Mouse (Mus musculus): ENCODE measurements around the gene Zpr1.

The Zpr1 gene

DNA sequence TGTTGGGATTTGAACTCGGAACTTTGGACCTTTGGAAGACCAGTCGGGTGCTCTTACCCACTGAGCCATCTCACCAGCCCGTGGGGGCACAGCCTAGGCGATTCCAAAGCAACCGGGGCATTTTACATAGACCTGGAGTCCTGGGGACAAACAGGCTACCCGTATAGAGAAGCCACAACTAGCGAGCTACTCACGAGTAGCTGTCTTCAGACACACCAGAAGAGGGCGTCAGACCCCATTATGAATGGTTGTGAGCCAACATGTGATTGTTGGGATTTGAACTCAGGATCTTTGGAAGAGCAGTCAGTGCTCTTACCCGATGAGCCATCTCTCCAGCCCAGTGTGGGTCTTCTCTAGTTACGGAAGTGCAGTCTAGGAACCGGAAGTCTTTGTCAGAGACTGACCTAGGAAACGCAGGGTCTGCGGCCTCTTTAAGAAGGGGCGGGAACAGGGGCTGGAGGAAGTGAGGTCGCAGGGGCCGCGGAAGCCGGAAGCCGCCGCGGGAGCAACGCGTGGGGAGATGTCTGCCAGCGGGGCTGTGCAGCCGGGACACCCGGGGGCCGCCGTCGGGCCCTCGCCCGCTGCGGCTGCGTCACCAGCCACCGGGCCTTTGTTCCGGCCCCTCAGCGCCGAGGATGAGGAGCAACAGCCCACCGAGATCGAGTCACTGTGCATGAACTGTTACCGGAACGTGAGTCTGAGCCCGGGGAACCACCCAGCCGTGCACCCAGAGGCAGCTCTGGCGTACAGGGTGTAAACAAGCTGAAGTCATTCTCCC is at the start of gene Zpr1:
Gene Zpr1, plus strand, starts transcription at position 388 of the 778 bp plus-strand sequence.
- DNase-seq = peak; percentile 93

DNA sequence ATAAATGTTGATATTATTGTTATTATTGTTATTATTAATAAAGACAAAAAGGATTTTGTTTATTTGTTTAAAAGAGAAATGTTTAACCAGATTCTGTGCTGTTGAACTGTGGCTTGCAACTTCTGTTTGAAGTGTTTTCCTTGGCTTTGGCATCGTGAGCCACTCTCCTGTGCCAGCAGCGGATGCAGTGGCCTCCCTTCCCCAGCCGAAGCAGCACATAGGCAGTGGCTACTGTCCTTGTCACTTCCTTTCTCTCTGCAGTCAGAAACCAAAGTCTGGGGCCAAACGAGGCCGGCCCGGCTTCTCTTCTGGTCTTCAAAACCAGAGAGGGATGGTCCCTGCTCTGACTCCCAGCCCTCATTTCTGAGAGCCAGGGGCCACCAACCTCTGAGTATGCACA is 49.8 kb upstream of the Zpr1 start:
- DNase-seq = no peak

DNA sequence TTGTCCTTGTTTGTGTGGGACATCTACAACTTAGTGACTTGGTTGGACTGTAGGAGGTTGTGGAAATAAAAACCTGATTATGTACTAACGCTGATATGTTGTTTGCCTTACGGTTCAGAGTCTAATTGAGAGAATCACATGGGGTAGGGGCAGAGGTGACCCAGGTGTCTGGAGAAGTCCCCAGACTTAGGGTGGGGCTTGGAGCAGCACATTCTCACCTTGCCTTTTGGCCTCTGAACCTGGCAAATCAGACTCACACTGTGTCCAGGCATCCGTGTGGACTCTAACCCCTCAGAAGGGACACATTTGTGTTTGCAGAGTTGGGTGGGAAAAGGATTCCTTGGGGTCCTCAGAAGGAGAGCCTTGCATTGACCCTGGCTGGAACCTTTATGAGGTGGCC is 48.8 kb upstream of the Zpr1 start:
- DNase-seq = no peak

DNA sequence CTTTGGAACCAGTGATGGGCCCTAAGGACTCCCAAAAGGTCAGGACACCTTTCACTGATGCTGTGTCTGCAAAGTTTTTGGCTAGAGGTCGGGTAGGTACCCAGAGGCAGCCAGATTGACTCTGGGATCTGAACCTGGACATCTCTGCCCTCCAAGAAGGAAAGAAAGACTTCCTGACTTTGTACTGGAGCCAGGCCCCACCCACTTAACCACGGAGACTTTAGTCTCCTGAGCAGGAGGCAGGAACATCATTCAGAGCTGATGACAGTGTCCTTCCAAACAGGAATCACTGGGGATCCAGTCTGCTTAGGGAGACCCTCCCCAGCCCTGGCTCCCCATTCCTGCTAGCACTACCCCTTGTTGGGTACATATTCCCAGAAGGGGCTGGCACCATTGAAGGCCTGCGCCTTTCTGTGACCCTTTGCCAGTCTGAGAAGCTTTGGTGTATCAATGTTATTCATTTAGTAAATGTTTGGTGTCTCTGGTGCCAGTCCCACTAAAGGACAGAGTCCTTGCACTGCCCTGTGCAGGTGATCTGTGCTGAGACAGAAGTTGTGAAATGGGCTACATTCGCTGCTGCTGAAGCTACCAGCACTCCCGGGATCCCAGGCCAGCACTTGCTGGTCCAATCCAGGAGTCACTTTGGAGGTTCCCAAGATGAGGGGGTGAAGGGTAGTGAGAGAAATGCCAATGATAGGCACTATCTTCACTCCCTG is 47.8 kb upstream of the Zpr1 start:
- DNase-seq = no peak

DNA sequence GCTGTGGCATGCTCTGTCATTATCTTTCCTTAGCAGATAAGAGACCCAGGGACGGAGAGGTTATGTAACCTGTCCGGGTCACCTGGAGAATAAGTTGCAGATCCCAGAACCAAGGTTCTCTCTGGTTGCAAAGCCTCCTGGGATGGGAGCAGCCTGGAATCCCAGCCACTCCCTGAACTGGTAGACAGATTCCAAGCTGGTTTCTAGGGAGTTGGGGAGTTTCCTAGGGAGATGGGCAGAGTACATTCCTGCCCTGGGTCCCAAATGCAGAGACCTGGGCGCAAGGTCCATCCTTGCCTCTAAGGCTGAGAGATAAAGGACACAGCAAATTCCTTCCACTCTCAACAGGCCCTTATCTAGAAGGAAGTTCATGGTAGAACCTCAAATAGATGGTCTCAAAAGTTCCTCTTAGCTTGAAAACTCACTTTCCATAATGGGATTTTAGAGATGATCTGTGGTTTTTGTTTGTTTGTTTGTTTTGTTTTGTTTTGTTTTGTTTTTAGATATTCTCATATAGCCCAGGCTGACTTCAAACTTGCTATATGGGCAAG is 45.7 kb upstream of the Zpr1 start:
- no peak for DNase-seq

DNA sequence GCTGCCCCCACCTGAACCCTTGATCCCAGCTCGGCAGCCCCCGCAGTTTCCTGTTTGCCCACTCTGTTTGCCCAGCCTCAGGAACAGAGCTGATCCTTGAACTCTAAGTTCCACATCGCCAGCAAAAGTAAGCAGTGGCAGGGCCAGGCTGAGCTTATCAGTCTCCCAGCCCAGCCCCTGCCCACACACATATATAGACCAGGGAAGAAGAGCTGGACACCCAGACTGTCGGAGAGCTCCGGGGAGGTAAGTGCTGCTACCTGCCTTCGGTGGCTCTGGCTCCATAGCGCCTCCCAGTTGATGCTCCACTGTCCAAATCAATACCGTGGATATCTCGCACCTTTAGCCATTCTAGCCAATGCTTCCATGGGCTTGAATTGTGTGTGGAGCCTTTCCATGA is 44.4 kb upstream of the Zpr1 start, which contains the start of gene Apoa1:
Gene Apoa1, plus strand, starts transcription at position 90 of the 400 bp plus-strand sequence.
- no peak for DNase-seq

DNA sequence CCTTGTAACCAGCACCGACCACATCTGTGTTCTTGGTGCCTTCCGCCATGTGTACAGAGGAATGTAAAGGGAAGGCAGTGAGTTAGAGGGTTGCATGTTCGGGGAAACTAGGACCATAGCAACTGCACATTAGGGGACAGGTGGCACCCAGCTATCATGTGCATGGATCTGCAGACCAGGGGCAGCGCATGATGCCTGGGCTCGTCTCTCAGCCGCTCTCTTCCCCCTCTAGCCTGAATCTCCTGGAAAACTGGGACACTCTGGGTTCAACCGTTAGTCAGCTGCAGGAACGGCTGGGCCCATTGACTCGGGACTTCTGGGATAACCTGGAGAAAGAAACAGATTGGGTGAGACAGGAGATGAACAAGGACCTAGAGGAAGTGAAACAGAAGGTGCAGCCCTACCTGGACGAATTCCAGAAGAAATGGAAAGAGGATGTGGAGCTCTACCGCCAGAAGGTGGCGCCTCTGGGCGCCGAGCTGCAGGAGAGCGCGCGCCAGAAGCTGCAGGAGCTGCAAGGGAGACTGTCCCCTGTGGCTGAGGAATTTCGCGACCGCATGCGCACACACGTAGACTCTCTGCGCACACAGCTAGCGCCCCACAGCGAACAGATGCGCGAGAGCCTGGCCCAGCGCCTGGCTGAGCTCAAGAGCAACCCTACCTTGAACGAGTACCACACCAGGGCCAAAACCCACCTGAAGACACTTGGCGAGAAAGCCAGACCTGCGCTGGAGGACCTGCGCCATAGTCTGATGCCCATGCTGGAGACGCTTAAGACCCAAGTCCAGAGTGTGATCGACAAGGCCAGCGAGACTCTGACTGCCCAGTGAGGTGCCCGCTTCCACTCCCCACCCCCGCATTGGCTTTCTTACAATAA is 43.1 kb upstream of the Zpr1 start:
- peak; percentile 95 for DNase-seq

DNA sequence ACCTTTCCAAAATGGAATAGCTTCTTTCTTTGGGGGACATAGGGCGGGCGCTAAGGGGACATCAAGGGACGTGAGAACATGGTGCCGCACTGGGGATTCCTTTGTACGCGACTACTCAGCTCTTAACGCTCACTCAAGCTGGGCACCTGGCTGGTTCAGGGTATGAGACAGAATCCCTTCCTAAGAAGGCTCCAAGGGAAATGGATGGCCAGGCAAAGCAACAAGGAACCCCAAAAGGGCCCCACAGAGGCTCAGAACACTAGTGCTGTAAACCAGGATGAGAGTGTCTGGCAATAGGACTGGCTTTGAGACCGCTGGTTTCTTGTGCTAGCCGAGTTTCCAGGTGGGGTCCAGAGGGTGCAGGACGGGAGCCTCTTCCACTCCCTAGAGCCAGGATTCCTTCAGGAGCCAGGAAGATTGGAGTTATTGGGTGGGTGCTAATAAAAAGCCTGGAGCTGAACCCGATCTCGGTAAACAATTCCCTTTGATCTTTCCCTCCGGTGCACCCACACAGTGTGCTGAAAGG is 42.4 kb upstream of the Zpr1 start:
- DNase-seq = no peak

DNA sequence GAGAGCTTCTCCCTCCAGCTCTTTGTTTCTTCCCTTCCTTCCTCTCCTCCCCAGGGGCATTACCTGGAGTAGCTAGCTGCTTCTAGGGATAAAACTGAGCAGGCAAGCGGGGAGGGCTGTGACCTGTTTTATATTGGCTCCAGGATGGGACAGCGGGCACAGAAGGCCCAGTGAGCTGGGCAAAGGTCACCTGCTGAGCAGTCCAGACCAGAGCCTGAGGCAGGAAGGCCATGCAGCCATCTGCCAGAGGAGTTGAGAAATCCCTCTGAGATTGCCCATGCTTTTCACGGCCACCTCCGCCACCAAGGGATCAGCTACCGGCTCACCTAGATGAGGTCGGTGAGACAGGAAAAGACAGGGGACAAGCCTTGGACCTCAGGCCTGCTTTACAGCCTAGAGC is 37.7 kb upstream of the Zpr1 start:
- no peak for DNase-seq

DNA sequence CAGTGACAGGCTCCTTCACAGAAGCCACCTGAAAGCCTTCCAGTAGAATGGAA is 37.4 kb upstream of the Zpr1 start, which contains the start of gene Apoc3:
Gene Apoc3, minus strand, starts transcription at position 41 of the 53 bp plus-strand sequence.
- DNase-seq = no peak

DNA sequence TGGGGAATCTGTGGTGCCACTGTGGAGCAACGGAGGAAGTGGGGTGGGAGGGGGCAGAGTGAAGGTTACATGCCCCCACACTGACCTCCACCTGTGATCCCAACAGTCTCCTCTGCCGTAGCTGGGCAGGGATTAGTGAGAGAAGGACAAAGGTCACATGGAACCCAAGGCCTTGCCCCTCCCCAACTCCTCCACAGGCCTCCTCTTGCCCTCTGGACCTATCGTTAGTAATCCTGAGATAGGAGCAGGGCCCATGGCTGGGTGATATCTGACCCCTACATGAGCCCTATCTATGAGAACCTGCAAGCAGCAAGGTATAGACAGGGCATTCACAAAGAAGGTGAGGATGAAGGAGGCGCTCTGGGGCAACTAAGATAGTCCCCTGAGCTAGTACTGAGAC is 37.2 kb upstream of the Zpr1 start:
- no peak for DNase-seq

DNA sequence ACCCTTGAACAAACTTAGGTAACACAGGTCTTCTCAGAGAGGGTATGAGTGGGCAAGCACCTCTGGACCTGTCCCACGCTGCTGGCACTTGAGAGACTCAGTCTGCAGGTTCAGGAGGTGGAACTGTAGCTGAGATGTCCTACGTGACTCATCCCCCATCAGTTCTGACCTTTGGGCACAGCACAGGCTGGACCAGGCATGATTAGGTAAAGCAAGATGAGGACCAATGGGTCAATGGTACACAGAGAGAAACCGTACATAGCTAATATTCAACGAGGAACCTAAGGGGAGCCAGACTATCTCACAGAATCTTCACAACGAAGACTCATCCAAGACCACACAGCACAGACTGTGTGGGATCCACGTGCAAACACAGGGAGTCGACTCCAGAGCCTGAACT is 34.0 kb upstream of the Zpr1 start:
- no peak for DNase-seq

DNA sequence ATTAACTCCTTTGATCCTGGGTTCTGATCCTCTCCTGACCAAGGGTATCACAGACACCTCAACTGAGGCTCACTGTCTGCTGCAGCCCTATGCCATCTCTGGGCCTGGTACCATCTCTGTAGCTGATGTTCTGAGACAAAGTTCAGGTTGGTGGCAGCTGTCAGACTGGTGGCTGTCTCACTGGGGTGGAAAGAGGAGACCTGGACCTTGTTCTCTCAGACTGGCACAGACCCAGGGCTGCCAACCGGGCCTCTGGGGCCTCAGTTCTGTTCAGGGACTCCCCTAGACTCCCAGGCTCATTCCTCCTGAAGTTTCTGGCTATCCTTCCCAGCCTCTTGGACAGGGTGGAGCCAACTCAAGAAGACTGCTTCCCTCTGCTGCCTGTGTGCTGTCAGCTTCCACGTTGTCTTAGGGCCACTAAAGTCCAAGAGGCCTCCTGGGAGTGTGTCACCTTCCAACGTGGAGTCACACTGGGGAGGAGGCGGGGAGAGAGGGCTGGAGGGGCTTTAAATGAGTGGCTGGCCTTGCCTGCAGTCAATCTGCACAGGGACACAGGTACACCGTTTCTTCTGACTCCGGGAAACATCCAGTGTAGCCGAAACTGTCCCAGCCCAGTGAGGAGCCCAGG is 32.2 kb upstream of the Zpr1 start, which contains the start of gene Apoa4:
Gene Apoa4, plus strand, starts transcription at position 171 of the 628 bp plus-strand sequence.
- DNase-seq = no peak

DNA sequence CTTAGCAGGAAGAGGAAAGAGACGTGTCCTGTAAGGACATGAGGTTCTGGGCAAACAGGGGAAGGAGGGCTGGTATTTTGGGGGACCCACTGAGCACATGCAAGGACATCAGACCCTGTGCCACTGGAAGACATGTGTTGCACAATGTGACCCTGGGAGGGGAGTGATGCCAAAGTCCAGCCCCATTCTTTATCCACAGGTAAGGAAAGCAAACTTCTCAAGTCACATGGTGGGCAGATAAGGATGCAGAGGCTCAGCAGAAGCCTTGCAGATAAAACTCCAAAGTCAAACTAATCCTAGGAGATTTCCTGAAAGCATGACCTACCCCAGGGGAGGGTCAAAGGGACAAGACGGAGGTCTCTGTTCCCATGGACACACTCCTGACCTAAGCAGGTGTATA is 31.0 kb upstream of the Zpr1 start:
- DNase-seq = no peak

DNA sequence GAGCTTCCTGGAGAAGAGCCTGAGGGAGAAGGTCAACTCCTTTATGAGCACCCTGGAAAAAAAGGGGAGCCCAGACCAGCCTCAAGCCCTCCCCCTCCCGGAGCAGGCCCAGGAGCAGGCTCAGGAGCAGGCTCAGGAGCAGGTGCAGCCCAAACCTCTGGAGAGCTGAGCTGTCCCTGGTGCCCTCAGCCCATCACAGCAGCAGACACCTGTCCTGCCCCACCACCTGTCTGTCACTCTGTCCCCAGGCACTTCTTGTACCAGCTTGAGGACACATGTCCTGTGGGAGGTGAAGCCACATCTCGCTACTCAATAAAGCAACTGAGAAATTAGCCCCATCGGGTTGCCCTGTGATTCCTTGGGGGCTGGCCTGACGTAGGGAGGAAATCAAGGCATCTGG is 29.7 kb upstream of the Zpr1 start:
- no peak for DNase-seq

DNA sequence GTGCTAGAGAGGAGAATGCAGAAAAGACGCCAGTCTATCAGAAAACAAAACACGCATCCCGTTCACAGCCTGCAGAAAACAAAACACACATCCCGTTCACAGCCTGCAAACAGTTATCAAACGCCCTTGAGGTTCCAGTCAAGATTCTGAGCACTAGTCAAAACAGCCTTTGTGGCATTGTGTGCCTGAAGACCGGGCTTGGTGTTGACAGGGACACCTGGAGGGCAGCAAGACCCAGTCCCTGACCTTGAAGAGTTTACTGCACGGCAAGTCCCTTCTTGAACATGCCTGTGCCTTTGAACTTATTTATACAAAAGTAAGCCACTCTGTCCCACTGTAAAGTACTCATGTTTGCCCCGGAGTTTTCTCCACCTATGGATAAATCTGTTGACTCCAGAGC is 29.3 kb upstream of the Zpr1 start:
- no peak for DNase-seq

DNA sequence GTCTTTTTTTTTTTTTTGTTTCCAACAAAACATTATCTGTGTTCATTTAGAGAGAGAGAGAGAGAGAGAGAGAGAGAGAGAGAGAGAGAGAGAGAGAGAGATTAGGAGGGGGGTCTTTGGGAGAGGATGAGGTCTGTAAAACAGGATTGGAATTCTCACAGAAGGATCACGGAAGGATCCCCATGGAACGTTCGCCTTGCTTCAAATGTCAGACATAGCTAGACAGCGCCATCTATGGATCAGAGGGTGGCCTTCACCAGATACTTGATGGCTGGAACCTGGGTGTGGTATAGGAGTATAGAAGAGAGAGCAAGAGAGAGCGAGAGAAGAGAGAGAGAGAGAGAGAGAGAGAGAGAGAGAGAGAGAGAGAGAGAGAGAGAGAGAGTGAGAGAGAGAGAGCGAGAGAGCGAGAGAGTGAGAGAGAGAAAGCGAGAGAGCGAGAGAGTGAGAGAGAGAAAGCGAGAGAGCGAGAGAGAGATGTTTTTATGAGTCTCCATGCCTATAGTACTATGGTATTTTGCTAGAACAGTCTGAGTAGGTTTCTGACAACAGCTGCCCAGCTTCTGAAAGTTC is 26.0 kb upstream of the Zpr1 start:
- DNase-seq = peak; percentile 70

DNA sequence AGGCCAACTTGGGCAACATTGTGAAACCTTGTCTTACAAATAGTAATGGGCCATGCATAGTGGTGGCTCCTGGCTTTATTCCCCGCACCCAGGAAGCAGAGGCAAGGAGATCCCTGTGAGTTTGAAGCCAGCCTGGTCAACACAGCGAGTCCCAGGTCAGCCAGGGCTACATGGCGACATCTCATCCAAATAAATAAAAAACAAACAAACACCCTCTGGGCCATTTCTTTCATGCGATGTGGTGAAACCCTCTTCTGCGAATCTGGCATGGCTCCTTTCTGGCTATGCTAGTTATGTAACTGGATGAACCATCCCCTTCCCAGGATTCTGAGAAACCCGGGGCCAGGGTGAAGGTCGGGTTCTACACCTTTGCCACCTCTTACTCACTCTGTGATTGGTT is 16.7 kb upstream of the Zpr1 start:
- DNase-seq = no peak

DNA sequence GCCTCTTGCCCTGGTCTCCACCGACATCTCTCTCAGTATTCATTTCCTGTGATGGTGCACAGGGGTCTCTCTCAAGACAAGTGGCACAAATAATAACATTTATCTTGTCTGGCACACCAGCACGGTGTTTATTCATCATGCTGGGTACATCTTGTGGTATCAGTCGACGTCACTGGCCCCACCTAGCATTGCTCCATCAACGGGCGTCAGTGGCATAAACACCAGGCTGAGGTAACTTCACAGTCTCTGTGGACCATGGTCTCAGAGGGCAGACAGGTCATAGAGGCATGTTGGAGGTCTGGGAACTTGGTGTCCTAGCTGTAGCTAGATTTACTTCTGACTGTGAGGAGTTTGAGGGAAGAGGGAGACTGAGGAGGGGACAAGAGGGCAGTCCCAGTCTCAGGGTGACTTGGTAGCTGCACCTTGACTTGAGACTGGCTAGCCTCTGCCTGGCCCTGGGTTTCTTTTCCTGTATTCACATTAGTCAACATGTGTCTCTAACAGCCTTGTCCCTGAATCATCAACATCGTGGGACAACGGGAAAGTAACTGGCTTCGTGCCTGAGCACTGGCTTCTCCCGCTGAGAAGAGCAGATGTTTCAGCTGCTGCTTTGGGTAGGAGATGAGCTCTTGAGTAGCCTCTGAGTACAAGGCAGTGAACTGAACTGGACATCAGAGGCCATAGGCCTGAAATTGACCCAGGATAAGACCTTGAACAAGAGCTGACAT is 16.0 kb upstream of the Zpr1 start:
- no peak for DNase-seq

DNA sequence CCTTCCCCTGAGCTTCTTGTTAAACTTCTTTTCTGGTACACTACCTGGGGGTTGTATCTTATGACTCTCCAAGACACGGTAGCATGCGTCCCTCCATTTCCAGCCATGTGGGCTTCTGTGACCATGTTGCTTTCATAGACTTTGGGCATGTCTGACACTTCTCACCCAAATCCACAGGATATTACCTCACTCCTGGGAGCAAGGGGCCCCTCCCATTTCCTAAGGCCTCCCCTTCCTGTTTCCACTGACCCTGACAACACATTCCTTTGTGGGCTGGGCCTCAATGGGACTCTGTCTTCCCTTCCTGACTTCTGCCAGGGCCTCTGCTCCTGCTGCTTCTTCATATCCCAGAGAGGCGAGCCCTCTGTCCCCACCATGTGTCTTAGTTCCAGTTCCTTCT is 15.3 kb upstream of the Zpr1 start:
- DNase-seq = no peak

DNA sequence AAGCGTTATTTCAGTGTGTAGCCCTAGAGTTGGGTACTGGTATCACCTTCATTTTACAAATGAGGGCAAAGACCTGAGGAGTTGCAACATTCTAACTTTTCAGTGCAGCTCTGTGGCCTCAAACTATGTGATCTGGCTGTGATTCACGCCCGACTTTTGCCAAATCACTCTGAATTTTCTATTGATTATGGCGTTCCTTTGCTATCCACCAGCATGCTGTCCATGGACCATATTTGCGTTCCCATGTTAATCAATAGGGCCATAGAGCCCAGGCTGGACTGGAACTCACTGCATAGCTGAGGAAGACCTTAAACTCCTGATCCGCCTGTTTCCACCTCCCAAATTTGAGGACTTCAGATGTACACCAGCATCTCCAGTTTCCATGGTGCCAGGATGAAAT is 13.8 kb upstream of the Zpr1 start:
- DNase-seq = no peak

DNA sequence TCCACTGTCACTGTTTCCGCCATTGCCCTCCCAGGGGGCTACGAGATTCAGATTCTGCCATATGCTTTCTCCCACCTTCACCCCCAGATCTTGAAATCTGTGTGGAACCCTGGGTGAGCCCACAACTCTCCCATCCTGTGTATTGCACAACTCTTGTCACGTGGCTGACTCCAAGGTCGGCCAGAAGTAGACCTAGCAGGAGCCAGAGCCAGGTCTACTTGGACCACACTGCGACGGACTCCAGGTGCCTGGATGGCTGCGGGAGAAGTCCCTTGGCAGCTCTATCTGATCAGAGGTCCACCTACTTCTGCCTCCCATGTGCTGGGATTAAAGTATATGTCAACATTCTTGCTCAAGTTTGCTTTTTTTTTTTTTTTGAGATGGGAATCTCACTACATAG is 11.7 kb upstream of the Zpr1 start:
- no peak for DNase-seq

Data from right cerebral cortex, adult 18-20 months (tissue).